Mouse (Mus musculus) adrenal gland, adult 8-10 months (tissue): Measurements from ENCODE around the gene Mepce. TPM values are rescaled to one million over a fixed set of nuclear protein-coding genes. Genes with fewer than 3 reads are reported as not detected.
"Not testable (repeated sequence)": the region's sequence is repeated elsewhere in the genome, so short reads cannot be mapped to it uniquely, and the experiment has no call there.

ENCODE experiments used
- DNase-seq: peaks from one replicate; pipeline ENCODE4 v3.0.0; 2022
- total RNA-seq, 4 experiments: library from RNA; stranded (reverse); gene quantifications; 2 replicates each; pipeline ENCODE4 v1.2.4; 2022

Gene Mepce
- 10 to 100 TPM; 53.8 to 66.8 (median 56.1) TPM for total RNA-seq

- DNase-seq = peak; percentile 95
These were observed at the start of gene Mepce, which contains the start of gene Zcwpw1 for GRCm38 (mm10) chr5:137787151-137787928. Mepce (minus strand) TSS chr5:137787655. Zcwpw1 (plus strand) TSS chr5:137787798.

GRCm38 (mm10) chr5:137837110-137837509, 49.7 kb upstream of the Mepce start:
- not testable (repeated sequence) for DNase-seq

GRCm38 (mm10) chr5:137836611-137837010, 49.2 kb upstream of the Mepce start:
- DNase-seq = no peak

GRCm38 (mm10) chr5:137835966-137836520, 48.6 kb upstream of the Mepce start, which contains the start of gene Pilra:
Pilra (minus strand) TSS chr5:137836281.
- not testable (repeated sequence) for DNase-seq

- DNase-seq = no peak
These were observed 46.0 kb upstream of the Mepce start for GRCm38 (mm10) chr5:137833500-137833899.

GRCm38 (mm10) chr5:137831506-137831905, 44.1 kb upstream of the Mepce start:
- DNase-seq = no peak

GRCm38 (mm10) chr5:137831106-137831505, 43.7 kb upstream of the Mepce start:
- no peak for DNase-seq

GRCm38 (mm10) chr5:137830238-137830637, 42.8 kb upstream of the Mepce start:
- DNase-seq = no peak

GRCm38 (mm10) chr5:137828694-137829093, 41.2 kb upstream of the Mepce start:
- no peak for DNase-seq

GRCm38 (mm10) chr5:137826421-137826820, 39.0 kb upstream of the Mepce start:
- no peak for DNase-seq

- DNase-seq = no peak
These were observed 38.5 kb upstream of the Mepce start for GRCm38 (mm10) chr5:137825971-137826370.

- DNase-seq = no peak
These were observed 37.6 kb upstream of the Mepce start for GRCm38 (mm10) chr5:137825030-137825429.

GRCm38 (mm10) chr5:137823455-137824045, 36.1 kb upstream of the Mepce start:
- DNase-seq = no peak

- no peak for DNase-seq
These were observed 35.1 kb upstream of the Mepce start for GRCm38 (mm10) chr5:137822602-137823001.

- no peak for DNase-seq
These were observed 34.7 kb upstream of the Mepce start for GRCm38 (mm10) chr5:137822126-137822525.

- no peak for DNase-seq
These were observed 30.2 kb upstream of the Mepce start for GRCm38 (mm10) chr5:137817466-137818222.

GRCm38 (mm10) chr5:137808316-137808715, 20.9 kb upstream of the Mepce start:
- no peak for DNase-seq

GRCm38 (mm10) chr5:137806158-137806557, 18.7 kb upstream of the Mepce start:
- no peak for DNase-seq

- DNase-seq = no peak
These were observed 13.5 kb upstream of the Mepce start for GRCm38 (mm10) chr5:137800917-137801316.

- no peak for DNase-seq
These were observed 9.2 kb upstream of the Mepce start for GRCm38 (mm10) chr5:137796606-137797005.

- no peak for DNase-seq
These were observed 4.1 kb upstream of the Mepce start for GRCm38 (mm10) chr5:137791553-137791952.

GRCm38 (mm10) chr5:137788946-137789531, 1.6 kb upstream of the Mepce start:
- DNase-seq = no peak
